Mouse (Mus musculus) ovary, postnatal 10 days (tissue): ENCODE measurements around the gene Olfr554.
A peak's percentile ranks its signal among the peaks of the same experiment; 100 is the strongest.
"Not testable (repeated sequence)": the region's sequence is repeated elsewhere in the genome, so short reads cannot be mapped to it uniquely, and the experiment has no call there.

ENCODE experiments used
- DNase-seq: peaks from one replicate; pipeline ENCODE4 v3.0.0; 2022; ENCODE audit warnings: low spot score

Olfr554 gene

DNA sequence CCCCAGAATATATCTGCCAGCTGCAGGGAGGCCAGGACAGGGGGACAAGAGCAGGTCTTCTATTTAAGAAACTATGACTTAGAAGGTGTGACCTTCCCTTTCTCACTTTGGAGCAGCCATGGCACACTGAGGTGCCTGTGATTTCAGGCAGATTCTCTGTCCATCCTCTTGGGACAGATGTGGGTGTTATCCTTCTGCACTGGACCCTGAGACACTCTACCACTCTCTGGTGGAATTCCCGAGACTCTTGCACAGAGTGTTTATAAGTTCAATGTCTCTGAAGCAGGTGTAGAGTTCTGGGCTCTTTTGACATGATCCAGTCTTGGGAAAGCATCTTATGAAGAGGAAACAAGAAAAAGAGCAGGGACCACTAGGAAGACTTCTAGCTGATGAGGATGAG is at the start of gene Olfr554:
TSS of gene Olfr554 (plus strand) at position 301 of the 400 bp plus-strand sequence.
- no peak for DNase-seq

DNA sequence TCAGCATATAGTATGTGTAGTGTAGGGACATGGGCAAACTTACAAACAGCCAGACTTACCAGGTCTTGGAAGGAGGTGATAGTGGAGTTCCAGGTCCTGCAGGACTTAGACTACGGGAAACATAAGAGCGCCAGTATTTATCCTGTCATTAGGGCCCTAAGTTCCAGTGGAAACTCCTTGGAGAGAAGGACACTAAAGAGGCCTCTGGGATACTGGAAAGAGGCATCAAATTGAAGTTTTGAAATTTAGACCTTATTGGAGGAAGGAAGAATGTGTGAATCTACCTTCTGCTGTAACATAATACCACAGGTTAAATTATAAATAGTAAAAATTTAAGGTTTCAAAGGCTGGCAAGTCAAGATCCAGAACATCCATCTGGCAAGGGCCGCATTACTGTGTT is 46.4 kb upstream of the Olfr554 start, which contains the start of gene Olfr551:
TSS of gene Olfr551 (minus strand) at position 101 of the 400 bp plus-strand sequence.
- DNase-seq: no peak

DNA sequence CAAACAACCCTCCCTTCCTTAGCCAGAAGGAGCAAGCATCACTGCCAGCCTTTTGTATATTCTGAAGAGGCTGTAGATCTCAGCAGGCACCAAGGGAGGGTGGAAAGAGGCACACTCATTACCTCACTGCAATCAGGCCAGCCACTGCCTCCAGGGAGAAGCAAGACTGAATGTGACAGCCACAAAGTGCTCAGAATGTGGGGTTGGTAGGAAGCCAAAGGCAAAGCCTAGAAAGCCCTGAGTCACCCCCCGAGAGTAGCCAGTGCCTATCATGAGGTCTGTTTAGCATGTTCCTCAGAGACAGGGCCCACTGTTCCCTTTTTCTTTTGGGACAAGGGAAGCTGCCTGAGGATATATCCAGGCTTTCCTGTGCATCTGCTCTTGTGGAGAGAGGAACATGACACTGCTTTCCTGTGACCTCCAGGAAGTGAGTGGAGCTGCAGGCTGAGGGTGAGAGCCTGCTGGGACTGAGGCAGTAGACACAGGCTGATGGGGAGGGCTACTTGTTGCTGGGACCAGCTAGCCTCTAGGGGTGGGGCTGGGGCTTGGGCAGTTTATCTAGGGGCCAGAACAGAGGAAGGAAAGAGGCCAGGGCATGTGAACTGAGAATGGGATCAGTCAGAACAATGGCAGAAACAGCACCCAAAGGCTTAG is 40.7 kb upstream of the Olfr554 start, which contains the start of gene Olfr552:
TSS of gene Olfr552 (plus strand) at position 393 of the 654 bp plus-strand sequence.
- no peak for DNase-seq

DNA sequence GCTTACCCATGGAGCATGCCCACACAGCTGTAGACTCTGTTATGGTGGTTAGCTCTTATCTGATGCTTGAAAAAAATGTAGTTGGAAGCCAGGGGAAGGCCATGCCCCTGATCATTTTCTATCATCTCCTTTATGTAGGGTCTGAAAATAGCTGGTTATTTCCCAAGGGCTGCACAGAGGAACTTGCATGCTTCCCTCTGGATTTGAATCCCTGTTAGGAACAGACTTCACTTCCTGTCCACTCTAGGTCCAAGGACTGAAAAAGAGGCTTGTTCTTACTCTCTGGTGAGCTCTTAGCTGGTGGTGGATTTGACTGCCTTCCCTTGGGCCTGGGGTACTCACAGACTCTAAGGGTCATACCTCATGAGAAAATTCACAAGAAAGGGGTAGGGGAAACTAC is 20.1 kb upstream of the Olfr554 start, which contains the start of gene Olfr553:
TSS of gene Olfr553 (minus strand) at position 101 of the 400 bp plus-strand sequence.
- no peak for DNase-seq

DNA sequence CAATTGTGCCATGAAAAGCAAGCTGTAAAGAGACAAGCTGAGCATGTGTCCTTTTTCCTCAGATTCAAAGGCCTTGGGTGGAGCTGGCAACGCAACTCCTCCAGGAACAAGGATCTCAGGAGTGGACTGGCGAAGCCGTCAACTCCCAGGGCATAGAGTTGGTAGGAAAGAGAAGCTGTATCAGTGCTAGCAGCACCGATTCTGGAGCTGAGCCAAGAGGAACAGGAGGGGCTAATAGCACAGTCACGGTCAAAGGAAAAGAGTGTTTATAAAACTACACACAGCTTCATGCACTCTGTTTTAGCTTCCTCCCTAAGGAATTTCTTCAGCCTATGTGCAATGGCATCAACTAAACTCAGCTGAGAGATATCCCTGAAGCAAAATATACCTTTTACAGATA is 18.6 kb upstream of the Olfr554 start:
- no peak for DNase-seq

DNA sequence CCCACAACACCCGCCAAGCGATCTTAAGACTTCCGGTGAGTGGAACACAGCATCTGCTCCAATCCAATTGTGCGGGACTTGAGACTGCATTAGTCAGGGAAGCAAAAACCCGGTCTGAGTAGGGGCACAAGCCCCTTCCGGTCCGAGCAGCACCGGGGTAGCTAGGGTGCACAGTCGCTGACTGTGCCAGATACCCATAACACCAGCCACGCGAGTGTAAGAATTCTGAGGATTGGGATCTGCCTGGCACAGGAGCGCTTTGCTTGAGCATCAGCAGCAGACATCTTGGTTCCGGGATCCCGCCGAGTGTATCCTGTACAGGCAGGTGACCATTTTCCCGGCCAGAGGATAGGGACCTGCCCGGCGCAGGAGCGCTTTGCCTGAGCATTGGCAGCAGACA is 17.9 kb upstream of the Olfr554 start:
- not testable (repeated sequence) for DNase-seq

DNA sequence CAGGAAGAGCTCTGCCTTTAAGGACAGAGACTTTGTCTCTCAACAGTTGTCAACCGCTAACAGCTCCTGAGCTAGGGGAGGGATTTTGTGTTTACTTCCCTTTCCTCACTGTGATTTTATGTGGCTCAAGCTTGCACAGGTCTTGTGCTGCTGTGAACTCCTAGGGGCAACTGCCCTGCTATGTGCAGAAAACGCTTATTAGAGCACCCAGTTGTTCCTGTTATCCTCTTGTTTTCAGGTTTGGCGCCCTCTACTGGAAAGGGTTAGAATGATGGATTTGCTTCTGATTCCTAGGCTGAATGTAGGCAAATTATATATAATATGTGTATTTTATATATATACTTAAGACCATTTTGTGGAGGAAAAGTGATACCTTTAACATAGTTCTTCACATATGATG is 1.6 kb upstream of the Olfr554 start:
- DNase-seq: no peak

DNA sequence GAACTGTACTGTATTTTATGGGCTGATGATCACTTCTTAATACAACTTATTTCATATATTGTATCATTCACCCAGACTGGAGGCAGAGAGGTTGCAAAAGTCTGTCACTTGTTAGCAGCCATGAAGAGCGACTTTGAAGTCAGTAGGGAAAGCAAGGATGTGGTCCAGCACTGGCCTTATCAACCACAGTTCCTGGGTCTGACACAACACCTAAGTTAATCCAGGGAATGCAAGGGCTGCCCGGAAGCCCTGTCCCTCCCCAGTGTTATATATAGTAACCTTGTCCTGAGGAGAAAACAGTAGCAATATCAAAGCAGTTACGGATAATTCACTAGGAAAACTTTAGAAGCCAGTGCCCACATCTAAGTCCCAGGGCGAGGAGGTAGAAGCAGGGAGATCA is 6.7 kb downstream of the Olfr554 start:
- DNase-seq: not testable (repeated sequence)

DNA sequence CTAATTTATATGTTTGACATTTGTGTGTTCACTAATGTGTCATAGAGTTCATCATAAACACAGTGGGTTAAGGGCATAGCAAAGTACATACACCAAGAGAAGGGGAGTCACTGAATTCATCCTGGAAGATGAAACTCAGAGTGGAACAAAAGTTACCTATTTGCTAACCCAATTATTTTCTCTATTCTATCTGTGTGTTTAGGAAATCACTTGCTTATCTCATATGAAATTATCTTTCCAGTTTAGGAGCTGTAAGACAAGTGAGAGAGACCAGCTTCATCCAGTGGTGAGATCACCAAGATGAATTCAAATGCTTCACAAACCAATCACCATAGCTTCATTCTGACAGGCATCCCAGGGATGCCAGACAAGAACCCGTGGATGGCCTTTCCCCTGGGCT is 20.3 kb downstream of the Olfr554 start, which contains the start of gene Olfr555:
TSS of gene Olfr555 (plus strand) at position 301 of the 400 bp plus-strand sequence.
- DNase-seq: no peak

DNA sequence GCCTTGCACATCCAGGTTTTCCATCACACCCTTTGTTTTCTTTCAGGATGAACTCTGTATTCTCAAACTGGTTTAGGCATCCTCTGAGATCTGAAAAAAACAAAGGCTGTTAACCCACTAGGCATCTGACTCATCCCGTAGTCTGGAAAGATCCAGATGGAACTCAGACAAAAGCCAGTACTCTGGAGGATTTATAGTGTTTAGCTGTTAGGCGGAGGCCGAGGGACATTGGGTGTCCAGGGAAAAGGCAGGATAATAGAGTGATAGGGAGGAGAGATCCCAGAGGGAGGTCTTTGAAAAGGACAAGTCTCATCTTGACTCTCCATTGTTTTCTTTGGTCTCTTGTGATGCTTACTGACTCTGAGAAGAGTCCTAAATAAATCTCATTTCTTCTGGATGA is 26.4 kb downstream of the Olfr554 start, which contains the start of gene Olfr556:
TSS of gene Olfr556 (plus strand) at position 301 of the 400 bp plus-strand sequence.
- DNase-seq: no peak

DNA sequence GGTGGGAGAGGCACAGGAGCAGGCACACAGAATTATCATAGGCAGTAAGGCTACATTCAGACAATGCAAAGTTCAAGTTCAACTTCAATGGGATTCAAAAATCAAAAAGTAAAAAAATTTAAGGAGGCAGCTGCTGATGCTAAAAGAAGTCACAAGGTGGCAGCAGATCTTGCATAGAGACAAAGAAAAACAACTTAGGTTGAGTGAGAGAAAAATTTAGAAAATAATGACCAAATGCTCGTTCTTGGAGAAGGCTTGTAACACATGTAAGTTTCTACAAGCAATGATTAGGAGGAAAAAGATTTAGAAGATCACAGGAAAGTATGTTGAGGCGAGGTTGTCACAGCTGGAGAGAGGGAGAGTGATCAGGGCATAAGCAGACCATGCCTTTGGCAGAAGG is 27.1 kb downstream of the Olfr554 start:
- DNase-seq: no peak

DNA sequence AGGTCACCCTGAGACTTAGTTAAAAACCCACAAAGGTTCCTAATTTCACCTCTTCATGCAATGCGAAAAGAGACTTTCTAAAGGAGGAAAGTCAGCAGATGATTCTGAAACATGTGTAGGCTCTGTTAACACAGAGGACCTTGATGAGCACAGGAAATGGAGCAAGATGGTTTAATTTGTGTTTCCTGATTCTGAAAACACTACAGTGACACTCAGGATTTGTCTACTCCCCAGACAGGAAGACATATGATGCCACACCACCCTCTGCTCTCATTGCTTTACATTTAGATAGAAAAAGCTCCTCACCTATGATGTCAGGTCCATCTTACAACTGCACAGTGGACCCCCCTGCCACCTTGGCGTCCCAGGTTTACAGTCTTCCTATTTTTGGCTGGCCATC is 38.0 kb downstream of the Olfr554 start:
- DNase-seq: no peak

DNA sequence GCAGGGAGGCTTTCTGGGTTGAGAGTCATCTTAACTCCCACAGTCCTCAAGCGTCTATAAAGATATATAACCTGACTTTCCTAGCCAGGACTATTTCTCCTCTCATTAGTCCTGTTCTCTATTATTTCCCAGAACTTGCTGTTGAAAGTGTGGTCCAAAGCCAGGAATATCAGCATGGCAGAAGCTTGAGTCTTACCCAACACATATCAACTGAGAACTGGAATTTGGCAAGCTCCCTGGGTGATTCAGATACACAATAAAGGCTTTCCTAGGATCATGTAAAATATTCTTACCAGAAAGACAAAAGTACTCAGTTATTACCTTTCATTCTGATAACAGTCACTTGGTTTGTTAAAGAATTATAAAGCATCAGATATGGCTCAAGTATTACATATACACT is 43.7 kb downstream of the Olfr554 start:
- DNase-seq: no peak

DNA sequence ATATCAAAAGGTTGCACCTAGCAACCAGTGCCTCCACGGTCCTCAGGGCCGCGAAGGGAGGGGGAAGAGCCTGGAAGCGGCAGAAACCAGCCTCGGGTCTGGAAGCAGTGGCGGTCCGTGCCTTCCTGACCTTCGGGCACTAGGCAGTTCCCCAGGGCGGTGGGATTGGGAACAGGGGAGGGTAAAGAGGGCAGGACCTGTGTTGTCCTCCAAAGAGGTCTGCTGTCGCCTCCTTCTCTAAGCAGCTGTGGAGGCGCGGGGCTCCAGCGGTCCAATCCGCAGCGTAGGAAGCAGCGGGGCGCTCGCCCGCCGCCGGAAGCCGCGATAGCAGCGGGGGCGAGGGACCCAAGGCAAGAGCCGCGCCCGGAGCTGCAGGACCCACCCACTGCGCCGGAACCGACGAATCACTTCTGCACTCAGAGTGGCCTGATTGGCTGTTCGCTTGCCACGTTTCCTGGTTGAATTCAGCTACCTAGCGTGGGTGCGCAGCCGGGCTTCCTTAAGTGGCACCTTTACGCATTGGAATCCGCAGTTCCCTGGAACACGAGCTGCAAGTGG is 48.8 kb downstream of the Olfr554 start, which contains the start of gene Trim68:
TSS of gene Trim68 (minus strand) at position 384 of the 558 bp plus-strand sequence.
- DNase-seq: peak; percentile 66
